Mouse (Mus musculus) thymus, adult 2 months (tissue): ENCODE data around the gene Pcbp3.

Experiments
- CTCF ChIP-seq: fragments of 200-500 bp; IDR thresholded peaks from 2 replicates; pipeline ENCODE4 v1.5.1; 2012; ENCODE audit warnings: mild to moderate bottlenecking, control low read depth, low read length, moderate library complexity, borderline replicate concordance; ENCODE audit not compliant: control insufficient read depth, poor library complexity, insufficient read depth; ENCODE audit errors: extremely low read depth
- POLR2A ChIP-seq: fragments of 200-500 bp; IDR thresholded peaks from 2 replicates; pipeline ENCODE4 v1.6.1; 2012; ENCODE audit warnings: mild to moderate bottlenecking, low read length, control low read depth, moderate library complexity; ENCODE audit not compliant: control insufficient read depth, poor library complexity, insufficient read depth; ENCODE audit errors: extremely low read depth

DNA sequence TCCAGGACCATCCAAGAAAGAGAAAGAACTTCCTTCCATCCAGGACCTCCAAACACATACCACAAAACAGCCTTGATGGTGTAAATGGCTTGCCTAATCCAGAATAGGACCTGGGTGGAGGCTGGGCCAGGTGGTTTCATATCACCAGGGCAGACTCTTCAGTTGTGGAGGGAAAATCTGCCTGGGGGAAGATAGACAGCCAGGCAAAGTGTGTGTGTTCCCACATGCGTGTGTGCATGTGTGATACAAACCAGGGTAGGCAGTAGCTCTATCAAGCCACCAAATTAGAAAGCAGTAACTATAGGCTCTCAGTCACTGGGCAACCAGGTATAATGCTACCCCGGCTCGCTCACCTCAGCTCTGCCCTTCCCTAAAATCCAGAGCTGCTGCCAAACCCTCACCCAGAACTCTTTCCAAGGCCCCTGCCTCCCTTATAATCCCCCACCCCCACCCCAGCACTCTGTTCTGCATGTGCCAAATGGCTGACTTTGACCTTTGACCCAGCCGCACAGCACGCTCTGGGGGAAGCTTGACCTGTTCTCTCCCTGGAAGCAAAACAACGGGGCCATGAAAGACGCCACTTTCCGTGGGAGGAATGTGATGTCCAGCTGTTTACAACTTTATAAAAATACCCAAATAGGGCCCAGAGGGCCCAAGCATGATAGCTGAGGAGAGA is 45.9 kb upstream of the Pcbp3 start:
- TF ChIP-seq POLR2A = no peak
- TF ChIP-seq CTCF = no peak
